Mouse (Mus musculus) gastrocnemius, postnatal 14 days (tissue): ENCODE results near the gene Dixdc1. TPM values are rescaled to one million over a fixed set of nuclear protein-coding genes. Genes with fewer than 3 reads are reported as not detected.

Source experiments
- DNase-seq: peaks from one replicate; pipeline ENCODE4 v3.0.0; 2021; ENCODE audit warnings: mixed read lengths
- intact Hi-C: fragments of 180-260 bp; cut with DNase I; formaldehyde crosslinking; loops from one replicate; pipeline ENCODE4 v1.15.1; 2025; ENCODE audit warnings: low total_unique reads
- total RNA-seq, 2 experiments: library from RNA; stranded (reverse); gene quantifications; 2 replicates each; pipeline ENCODE4 v1.2.3; 2021

Dixdc1 gene
- total RNA-seq, 2 experiments from 2014 or later: 3.7 to 4.2 TPM

DNA sequence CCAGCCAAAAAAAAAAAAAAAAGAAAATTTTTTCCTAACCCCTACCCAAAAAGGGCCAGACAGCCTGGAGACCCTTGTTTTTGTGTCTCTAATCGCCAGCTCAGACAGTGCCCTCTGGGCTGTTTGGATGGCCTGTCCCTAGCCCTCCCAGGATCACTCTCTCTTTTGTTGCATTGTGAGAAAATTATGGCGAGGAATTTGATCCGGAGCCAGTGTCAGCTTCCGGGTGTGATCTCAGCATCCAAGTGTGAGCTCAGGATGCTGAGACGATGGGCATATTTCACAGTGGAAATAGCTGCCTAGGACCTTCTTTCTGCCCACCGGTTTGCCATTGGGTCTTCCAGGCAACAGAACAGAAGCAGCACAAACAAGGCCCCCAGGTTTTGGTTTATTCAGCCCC is 11.4 kb upstream of the Dixdc1 start:
- no peak for DNase-seq
- intact Hi-C loops: no loop called here

DNA sequence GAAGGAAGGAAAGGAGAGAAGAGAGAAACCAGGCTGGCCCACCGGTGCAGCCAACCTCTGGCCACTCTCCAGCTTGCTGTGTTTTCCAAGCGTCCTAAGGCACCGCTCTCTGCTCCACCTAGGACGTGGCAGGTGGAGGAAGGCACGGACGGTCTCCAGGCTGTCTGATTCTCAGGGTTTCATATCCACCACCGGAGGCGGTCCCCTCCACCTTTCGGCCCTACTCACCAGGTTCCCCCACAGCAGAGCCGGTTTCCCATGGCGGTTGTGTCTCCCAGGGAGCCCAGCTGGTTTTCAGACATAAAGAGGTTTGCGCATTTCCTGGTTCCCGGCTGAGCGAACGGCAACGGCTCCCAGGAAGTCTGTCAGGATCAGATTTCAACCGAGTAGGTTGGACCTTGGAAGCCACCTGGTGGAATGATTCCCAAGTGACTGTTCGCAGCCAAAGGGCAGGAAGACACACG is 6.9 kb upstream of the Dixdc1 start, which contains the start of gene 2310030G06Rik:
TSS of gene 2310030G06Rik (minus strand) at position 323 of the 464 bp plus-strand sequence.
- intact Hi-C loops: no loop called here
- no peak for DNase-seq

DNA sequence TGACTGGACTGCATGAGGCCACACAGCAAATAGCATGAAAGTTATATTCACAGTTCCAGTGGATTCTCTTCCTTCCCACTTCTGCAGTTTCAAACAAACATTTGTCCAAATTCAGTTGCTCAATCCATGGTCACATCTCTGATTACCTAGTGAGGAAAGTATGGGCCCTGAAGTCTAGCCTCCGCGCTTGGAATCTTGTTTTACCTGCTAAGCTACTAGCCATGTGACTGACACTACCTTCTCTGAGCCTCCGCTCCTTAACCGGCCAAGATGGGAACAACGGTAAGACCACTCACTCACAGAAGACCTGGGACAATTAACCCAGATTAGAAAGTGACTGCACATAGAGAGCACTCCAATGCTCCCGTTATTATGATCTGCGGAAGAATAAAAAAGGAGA is 6.5 kb upstream of the Dixdc1 start:
- no peak for DNase-seq
- intact Hi-C loops: no loop called here

DNA sequence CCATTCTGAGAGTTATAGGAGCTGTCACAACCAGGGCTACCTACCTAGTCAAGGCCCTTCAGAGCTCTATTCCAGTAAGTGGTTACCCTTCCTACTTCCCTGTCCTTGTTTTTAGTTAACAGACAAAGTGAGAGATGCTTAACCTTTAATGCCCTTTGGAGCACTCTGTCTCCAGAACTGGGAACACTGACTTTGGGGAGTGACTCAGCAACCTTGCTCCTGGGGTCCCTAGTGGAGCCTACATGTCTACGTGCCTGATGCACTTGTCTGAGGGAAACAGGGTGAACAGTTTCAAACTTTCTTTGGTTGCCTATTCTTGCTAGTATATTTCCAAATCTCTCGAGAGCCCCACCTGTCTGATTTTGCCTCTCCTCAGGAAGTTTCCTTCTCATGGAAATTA is 3.4 kb upstream of the Dixdc1 start:
- no peak for DNase-seq
- intact Hi-C loops: no loop called here

DNA sequence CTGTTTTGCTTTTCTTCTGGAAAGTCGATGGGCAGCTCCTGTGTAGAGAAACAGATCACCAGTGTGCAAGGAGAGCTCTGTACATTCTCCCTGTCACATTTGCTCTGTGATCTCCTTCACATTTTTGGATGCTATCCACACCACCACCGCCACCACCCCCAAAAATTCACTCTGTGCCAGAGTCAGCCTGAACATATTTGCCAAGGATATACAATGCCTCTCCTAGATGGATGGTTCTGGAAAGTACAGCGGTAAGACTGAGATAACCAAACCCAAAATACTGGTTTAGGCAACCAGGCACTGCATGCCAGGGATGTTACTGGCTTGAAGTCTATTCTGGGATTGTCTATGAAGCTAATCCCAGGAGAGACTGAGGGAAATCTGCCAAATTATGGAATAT is 2.9 kb upstream of the Dixdc1 start:
- intact Hi-C loops: no loop called here
- DNase-seq: no peak

DNA sequence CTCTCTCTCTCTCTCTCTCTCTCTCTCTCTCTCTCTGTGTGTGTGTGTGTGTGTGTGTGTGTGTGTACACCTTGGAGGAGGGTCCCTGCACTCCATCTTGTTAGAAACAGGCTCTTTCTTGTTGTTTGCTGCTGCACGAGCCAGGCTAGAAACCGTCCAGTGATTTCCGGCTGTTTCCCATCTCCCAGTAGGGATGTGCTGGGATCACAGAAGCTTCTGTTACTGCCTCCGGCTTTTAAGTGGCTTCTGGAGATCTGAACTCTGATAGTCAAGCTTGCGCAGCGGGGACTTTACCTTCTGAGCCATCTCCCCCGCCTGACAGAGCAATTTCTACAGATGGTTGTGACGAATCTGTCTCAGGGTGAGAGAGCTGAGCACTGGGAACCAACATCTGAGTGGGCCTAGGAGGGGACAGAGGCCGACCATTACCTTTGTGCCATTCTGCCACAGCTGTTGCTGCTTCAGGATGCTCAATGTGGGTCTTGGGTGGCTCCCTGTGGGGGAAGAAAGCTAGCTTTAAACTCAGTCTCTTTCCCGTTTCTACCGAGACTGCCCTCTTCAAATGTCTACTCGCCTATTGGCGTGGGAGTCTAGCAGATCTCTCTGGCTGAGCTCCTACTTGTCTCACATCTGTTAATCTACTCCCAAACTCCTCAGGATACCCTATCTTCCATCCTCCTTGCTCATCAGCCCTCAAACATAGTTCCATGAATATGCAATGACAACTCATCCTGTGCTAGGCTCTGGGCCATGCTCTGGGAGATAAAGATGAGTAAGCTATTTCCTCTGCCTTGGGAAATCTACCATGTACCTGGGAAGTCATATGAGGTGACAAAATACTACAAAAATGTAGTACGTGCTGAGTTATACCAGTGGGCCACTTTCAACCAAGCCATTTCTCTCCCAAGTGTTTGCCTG is 1.8 kb upstream of the Dixdc1 start:
- intact Hi-C loops: no loop called here
- DNase-seq: no peak

DNA sequence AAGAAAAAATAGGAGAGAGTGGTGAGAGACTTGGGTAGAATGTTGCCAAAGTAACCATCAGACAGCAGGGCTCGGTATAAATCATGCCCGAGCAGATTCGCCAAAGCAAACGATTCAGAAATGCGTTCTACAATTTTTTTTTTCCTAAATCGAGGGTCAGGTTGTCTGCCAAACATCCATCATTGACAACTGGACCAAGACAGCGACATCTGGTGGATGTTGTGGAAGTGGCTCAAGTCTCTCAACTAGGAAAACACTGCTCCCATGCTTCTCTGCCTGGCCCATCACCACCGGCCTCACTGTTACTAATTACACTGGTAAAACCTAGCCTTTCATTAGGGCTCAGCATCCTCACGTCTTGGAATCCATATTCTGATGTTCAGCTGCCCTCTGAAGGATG is 4.3 kb downstream of the Dixdc1 start:
- intact Hi-C loops: no loop called here
- peak; percentile 37 for DNase-seq

DNA sequence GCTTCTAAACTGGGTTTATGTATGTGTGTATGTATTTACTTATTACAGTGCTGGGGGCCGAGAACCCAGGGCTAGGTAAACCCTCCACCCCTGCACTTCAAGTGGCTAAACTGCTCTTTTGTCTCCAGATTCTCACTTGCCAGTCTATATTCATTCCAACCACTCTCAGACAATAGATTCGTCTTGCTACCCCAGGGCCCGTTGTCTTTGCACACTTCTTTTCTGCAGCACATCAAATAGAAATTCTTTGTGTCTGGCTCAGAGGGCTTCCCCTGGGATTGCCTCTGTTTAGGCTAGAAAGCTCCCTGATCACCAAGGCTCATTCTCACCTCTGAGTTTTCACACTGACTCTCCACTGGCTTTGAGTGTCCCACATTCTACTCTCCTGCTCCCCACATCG is 6.8 kb downstream of the Dixdc1 start:
- no peak for DNase-seq
- intact Hi-C loops: no loop called here

DNA sequence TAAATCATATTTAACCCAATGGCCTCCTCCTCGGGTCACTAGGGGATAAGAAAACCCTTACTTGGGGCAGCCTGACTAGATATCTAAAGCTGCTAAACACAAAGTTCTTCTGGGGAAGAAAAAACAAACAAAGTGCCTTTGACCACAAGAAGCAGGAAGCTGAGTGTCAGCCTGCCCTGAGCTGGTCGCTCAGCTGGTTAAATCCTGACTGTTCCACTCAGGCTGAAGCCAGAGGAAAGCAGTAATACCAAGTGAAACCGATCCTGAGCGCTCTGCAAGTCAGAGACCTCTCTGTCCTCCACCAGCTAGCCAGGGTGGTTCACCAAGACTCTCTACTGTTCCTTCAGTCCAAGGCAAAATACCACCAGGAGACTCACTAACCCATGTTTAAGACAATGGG is 9.7 kb downstream of the Dixdc1 start:
- intact Hi-C loops: no loop called here
- DNase-seq: no peak

DNA sequence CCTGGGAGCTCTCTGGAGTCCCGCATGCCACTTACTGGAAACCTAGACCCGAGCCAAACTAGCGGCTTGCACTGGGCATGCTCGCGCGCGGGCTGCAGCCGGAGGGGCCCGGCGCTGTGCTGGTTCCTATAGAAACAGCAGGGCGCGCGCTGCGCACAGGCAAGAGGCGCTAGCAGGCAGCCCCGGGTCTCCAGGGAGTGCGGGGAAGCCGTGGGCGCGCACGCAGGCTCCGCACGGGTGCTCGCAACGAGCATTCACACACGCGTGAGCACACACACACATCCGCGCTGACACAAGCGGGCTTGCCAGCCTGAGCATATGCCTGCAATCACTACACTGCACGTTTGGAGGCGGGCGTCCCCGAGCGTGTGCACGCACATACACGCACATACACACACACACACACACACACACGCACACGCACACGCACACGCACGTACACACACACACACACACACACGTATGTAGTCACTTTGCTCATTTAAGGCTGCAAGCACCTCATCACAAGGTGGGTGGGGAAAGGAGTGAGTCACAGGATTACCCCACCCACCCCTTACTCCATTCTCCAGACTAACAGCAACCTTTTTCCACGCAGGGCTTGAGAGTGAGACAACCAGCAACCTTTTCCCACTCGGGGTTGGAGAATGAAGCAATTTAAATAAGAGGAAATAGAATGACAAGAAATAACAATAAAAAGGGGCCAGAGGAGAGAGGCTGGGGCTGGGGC is 11.2 kb downstream of the Dixdc1 start:
- DNase-seq: peak; percentile 71
- intact Hi-C loops: no loop called here

DNA sequence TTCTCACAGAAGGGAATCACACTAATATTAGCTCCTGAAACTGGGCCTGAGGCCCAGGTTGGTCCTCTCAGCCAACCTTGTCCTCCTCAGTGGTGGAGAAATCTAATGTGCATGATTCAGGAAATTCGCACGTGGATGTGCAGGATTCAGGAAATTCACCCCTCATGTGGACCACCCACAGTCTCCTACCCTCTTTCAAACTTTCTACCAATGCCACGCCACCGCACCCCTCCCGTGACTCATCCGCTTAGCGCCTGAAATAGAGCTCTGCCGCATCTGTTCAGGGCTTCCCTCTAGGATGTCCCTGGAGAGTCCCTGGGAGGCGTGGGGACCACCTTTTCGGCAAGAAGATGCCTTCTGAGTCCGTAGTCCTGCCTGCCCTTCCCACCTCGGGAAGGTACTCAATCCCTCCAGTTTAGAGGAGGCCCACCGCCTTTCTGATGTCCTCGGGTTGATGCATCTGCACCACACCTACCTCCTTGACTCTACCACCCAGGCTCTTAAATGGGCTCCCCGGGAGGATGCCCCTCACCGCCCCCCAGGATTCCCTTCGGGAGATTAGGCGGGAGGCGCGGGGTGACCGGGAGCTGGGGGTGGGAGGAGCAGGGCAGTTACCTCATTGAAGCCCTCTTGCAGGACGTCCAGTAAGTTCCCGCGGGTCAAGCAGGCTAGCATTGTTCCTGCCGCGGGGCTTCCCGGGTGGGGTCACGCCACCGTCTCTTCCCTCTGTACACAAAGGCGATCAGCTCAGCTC is 12.0 kb downstream of the Dixdc1 start:
- intact Hi-C loops: no loop called here
- DNase-seq: peak; percentile 17

DNA sequence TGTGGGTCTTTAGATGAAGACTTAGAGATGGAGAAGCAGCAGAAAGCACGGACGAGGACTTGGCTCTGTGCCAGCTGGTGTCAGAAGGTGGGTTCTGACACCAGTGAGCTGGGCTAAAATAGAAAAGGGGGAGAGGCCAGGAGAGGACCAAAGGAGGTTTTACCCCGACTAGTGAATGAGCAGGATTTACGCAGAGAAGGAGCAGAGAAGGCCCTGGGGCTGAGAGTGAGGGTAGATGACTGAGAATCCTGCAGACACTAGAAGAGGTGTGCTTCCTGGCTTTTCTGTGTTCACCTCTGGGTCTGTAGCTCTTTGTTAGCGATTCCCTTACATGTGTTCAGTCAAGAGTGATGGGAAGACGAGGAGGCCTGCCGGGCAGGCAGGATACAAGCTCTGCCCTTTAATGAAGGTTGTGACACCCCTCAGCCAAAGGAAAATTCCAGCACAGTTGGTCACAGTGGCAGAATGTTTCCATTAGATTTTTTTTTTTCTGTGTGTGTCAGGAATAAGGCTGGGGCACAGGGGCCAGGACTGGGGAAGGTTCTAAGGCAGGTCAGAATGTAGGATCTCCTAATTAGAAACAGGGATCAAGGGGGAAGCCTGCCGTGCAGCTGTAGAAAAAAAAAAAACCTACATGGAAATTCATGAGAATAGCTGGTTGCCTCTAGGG is 13.3 kb downstream of the Dixdc1 start:
- intact Hi-C loops: no loop called here
- no peak for DNase-seq

DNA sequence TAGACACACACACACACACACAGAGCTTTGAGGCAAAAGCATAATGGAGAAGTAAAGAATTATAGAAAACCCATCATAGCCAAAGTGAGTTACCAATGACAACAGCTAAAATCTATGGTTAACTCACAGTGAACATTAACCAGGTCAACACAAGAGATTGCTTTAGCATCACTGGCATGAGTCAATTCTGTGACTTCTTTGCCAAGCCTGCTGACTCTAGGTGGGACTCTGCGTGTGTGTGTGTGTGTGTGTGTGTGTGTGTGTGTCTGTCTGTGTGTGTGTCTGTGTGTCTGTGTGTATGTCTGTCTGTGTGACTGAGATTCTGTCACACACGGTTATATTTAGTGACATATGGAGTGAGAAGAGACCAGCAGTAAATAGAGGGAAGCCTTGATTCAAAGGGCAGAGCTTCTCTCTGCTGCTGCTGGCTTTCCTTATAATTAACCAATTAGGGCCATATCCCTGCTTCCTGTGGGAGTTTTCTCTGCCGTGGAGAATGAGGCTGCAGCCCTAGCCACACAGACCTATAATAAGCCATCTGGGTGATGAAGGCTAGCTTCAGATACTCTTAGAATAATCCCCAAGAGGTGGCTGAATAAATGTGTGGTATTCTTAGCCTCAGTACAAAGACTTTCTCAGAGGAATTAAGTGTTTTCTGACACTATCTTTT is 14.5 kb downstream of the Dixdc1 start:
- intact Hi-C loops: no loop called here
- DNase-seq: no peak

DNA sequence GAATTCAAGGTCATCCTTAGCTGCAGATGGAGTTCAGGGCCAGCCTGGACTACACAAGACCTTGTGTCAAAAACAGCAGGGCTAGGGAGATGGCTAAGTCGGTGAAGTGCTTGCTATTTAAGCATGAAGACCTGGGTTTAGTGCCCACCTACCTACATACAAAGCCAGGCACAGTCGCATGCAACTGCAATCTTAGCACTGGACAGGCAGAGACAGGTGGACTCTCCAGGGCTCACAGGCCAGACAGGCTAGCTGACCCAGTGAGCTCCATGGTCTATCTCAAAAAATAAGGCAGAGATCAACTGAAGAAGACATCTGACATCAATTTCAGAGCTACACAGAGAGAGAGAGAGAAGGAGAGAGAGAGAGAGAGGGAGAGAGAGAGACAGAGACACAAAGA is 15.2 kb downstream of the Dixdc1 start:
- DNase-seq: no peak
- intact Hi-C loops: no loop called here

DNA sequence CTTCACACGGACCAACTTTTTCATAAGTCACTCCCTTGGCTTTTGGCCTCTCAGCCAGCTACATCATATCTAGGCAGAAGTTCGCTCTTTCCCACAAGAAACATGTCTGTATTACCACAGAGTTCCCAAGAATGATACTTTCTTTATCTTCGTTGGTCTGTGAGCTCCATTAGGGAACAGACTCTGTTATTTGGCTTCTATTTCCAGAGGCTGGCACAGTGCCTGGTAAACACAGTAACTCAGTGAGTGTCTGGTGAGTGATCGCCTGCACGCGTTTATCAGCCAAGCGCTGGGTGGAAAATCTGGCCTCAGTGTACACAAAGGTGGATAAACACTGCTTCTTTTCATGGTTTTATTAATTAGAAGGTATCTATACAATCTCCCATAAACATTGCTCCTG is 15.9 kb downstream of the Dixdc1 start:
- peak; percentile 70 for DNase-seq
- intact Hi-C loops: no loop called here

DNA sequence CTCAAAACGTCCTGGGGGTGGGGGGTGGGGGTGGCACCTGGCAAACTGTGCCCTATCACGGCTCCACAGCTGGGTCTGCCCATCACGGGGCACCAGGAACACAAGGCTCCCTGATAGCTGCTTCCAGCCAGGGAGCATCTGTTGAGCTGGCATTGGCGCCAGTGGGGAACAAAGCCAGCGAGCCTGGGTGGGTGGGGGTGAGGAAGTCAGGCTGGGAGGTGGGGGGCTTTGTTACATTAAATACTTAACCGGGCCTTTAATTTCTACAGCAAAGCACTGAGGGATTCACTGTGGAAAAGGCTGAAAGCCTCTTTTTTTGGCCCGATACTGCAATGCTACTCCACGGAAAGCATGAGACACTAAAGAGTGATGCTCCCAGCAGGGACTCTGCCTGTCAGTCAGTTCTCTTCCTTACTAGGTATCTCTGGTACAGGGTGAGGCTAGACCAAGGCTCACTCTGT is 16.8 kb downstream of the Dixdc1 start:
- intact Hi-C loops: no loop called here
- peak; percentile 62 for DNase-seq

DNA sequence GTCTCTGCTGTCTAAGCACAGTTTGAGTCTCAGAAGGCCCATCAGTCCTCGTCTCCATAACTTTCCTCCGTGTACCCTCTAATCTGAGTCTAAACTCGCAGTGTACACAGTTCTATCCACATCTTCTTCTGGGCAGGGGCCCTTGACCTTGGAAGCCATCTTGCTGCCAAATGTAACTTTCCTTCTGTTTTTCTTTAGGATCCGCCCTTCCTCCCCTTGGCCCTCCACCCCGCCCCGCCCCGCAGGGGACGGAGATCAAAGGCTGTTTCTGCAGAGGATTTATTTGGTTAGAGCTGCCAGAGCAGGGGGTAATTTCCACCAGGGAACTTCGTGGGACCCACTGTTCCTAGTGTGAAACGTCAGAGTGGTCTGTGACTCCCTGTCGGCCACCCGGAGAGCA is 18.3 kb downstream of the Dixdc1 start:
- intact Hi-C loops: no loop called here
- DNase-seq: no peak

DNA sequence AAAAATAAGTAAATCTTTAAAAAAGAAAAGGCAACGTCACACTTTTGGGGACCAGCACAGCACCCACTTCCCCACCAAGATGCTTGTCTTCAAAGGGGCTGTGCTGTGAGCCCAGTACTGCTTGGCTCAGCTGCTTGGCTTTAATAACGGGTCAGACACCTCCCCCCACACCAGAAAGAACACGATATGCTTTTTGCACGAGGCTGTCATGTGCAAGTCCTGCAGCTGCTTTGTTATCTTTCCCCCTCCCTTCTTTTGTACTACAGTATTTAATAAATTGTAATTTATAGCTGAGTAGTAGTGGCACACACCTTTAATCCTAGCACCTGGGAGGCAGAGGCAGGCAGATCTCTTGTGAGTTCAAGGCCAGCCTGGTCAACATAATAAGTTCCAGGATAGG is 20.4 kb downstream of the Dixdc1 start:
- intact Hi-C loops: loop anchor here (10.0 kb wide), 1 partner anchor 46 kb away; the partner anchor contains the start of gene Fdxacb1

DNA sequence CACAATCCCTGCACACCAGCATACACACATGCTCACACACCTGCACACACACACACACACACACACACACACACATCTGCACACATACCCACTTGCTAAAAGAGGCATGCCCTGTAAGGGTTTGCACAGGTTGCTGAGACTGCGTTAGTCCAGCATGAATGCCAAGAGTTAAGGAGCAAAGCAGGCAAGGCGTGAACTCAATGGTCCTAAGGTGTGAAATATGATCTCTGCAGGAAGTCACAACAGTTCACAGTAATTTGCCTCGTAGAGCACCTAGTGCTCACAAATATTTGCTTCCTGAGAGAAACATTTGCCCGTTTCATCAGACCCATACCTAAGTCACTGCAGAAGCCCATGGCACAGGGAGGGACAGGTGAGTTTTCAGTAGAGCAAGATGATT is 25.1 kb downstream of the Dixdc1 start:
- intact Hi-C loops: loop anchor here (10.0 kb wide), 1 partner anchor 51 kb away; the partner anchor contains the start of gene Fdxacb1
- no peak for DNase-seq

More for the DNA sequence above, 20.4 kb downstream of the Dixdc1 start:
- no peak for DNase-seq
